Mouse (Mus musculus): ENCODE data around the gene Alkbh4. TPM values are rescaled to one million over a fixed set of nuclear protein-coding genes. Genes with fewer than 3 reads are reported as not detected.
"Not testable (repeated sequence)": the region's sequence is repeated elsewhere in the genome, so short reads cannot be mapped to it uniquely, and the experiment has no call there.

The Alkbh4 gene
- total and polyA plus RNA-seq, 2 experiments: 3.0 to 9.3 TPM

- Histone ChIP-seq H3K27ac (replicated peaks; ENCODE audit: insufficient read depth, low read depth, low read length) (no peak overlapping the region), H3K36me3 (ENCODE audit: control insufficient read depth, insufficient read depth, low read length) (no peaks in the 10 kb centered on the region), H3K27me3 (ENCODE audit: control insufficient read depth, insufficient read depth, low read length) (no peaks in the 10 kb centered on the region), H3K79me2 (ENCODE audit: control insufficient read depth, insufficient read depth, low read length) (no peaks in the 10 kb centered on the region), H3K9ac (ENCODE audit: low read depth, low read length) (no peak overlapping the region), H3K4me1 (ENCODE audit: control insufficient read depth, insufficient read depth, low read length) (no peaks in the 10 kb centered on the region), H3K4me3 (ENCODE audit: insufficient read depth, low read depth, low read length) (no peak overlapping the region)
- DNase-seq (ENCODE audit: extremely low read depth, low read depth, low spot score): no peak
- no peak for TF ChIP-seq POLR2A (IDR thresholded peaks at IDR 0.05; ENCODE audit: extremely low read depth, insufficient read depth, low read length)
- no peak for TF ChIP-seq CTCF (IDR thresholded peaks at IDR 0.05; ENCODE audit: low read depth, low read length)
- 100% methylated on average over 1 of the region's 1 CpGs for WGBS
Observed at GRCm38 (mm10) chr5:136146936-136147335, 11.0 kb downstream of the Alkbh4 start.

DNA sequence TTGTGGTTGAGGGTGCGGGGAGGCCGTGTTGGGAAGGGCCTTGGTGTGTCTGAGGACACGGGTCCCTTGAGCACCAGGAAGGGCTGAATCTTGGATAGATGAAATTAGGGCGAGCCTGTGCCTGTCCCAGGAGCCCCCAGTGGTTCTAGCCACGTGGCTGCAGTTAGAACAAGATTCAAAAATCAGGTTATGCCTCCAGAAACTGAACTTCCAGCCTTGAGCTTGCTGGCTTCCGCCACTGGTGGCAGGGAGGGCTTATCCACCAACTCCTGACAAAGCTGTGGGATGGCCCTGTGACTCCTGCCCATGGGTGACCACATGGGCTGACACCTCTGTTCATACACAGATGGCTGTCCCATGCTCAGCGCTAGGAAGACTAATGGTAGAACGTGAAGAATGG is 11.8 kb downstream of the Alkbh4 start:
- Histone ChIP-seq H3K27me3 (ENCODE audit: control insufficient read depth, insufficient read depth, low read length) (no peaks in the 10 kb centered on the region), H3K27ac (replicated peaks; ENCODE audit: insufficient read depth, low read depth, low read length) (no peak overlapping the region), H3K4me1 (ENCODE audit: control insufficient read depth, insufficient read depth, low read length) (no peaks in the 10 kb centered on the region), H3K4me3 (ENCODE audit: insufficient read depth, low read depth, low read length) (no peak overlapping the region), H3K36me3 (ENCODE audit: control insufficient read depth, insufficient read depth, low read length) (no peaks in the 10 kb centered on the region), H3K9ac (ENCODE audit: low read depth, low read length) (no peak overlapping the region), H3K79me2 (ENCODE audit: control insufficient read depth, insufficient read depth, low read length) (no peaks in the 10 kb centered on the region)
- no peak for DNase-seq (ENCODE audit: extremely low read depth, low read depth, low spot score)
- WGBS: 76% methylated on average over 8 of the region's 8 CpGs
- TF ChIP-seq CTCF (IDR thresholded peaks at IDR 0.05; ENCODE audit: low read depth, low read length): no peak
- TF ChIP-seq POLR2A (IDR thresholded peaks at IDR 0.05; ENCODE audit: extremely low read depth, insufficient read depth, low read length): no peak

DNA sequence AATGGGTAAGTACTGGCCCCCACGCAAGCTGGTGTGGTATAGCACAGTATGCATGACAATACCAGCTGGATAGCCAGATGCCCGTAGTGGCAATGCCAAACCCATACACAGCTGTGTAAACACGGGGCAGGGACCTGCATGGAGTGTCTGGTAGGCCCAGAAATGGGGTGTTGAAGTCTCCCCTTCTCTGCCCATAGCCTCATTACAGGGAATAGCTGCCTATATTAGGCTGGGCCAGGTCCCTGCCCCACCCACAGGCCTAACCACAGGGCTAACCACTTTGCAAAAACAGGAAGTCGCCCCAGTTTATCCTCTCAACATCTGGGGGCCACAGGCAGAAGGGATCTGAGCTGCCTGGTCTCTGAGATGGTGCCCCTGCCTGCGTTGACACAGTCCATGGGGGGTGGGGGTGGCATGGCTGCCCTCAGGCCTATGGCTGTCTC is 13.2 kb downstream of the Alkbh4 start:
- H3K36me3 ChIP-seq (ENCODE audit: control insufficient read depth, insufficient read depth, low read length); DNase-seq (ENCODE audit: extremely low read depth, low read depth, low spot score); H3K4me3 ChIP-seq (ENCODE audit: insufficient read depth, low read depth, low read length); H3K79me2 ChIP-seq (ENCODE audit: control insufficient read depth, insufficient read depth, low read length); H3K27me3 ChIP-seq (ENCODE audit: control insufficient read depth, insufficient read depth, low read length); H3K9ac ChIP-seq (ENCODE audit: low read depth, low read length); H3K4me1 ChIP-seq (ENCODE audit: control insufficient read depth, insufficient read depth, low read length); H3K27ac ChIP-seq (replicated peaks; ENCODE audit: insufficient read depth, low read depth, low read length): not testable (repeated sequence)
- 71% methylated on average over 5 of the region's 5 CpGs for WGBS

DNA sequence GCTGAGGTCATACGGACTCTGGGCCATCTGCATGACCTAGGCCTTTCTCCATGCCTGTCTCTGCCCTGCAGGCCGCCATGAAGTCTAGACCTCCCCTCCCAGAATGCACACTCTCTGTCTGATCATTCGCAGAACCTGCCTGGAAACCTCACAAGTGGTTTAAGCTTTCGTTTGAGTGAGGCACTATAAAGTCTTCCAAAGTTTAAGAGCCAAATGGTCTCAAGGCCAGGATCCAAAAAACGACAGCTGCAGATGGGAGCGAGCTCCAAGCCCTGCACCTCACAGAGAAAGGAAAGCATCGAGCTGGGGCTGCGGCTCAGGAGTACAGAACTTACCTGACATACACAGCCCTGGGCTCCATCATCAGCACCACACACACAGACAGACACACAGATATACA is 16.4 kb downstream of the Alkbh4 start:
- Histone ChIP-seq H3K4me3 (ENCODE audit: insufficient read depth, low read depth, low read length) (no peak overlapping the region), H3K79me2 (ENCODE audit: control insufficient read depth, insufficient read depth, low read length) (no peaks in the 10 kb centered on the region), H3K27ac (replicated peaks; ENCODE audit: insufficient read depth, low read depth, low read length) (no peak overlapping the region), H3K4me1 (ENCODE audit: control insufficient read depth, insufficient read depth, low read length) (no peaks in the 10 kb centered on the region), H3K27me3 (ENCODE audit: control insufficient read depth, insufficient read depth, low read length) (no peaks in the 10 kb centered on the region), H3K36me3 (ENCODE audit: control insufficient read depth, insufficient read depth, low read length) (no peaks in the 10 kb centered on the region), H3K9ac (ENCODE audit: low read depth, low read length) (no peak overlapping the region)
- WGBS: 84% methylated on average over 8 of the region's 8 CpGs
- no peak for DNase-seq (ENCODE audit: extremely low read depth, low read depth, low spot score)
- TF ChIP-seq CTCF (IDR thresholded peaks at IDR 0.05; ENCODE audit: low read depth, low read length): no peak
- TF ChIP-seq POLR2A (IDR thresholded peaks at IDR 0.05; ENCODE audit: extremely low read depth, insufficient read depth, low read length): no peak

DNA sequence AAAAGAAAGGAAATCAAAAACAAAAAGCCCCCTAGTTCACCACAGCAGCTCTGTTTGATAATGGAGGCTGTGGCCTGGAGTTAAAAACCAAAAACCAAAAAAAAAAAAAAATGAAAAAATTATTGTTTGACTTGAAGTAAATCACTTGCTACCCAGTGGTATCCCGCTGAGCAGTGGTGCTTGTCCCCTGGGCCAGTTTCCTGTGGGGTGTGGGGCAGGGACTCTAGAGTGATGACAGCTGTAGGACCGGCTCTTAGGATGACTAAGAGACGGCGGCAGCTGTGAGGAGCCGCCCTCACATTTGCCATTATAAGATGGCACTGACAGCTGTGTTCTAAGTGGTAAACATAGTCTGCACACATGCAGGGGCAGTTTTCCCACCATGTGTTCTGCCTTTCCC is 19.5 kb downstream of the Alkbh4 start:
- Histone ChIP-seq H3K4me1 (ENCODE audit: control insufficient read depth, insufficient read depth, low read length) (no peaks in the 10 kb centered on the region), H3K27ac (replicated peaks; ENCODE audit: insufficient read depth, low read depth, low read length) (no peak overlapping the region), H3K4me3 (ENCODE audit: insufficient read depth, low read depth, low read length) (no peak overlapping the region), H3K27me3 (ENCODE audit: control insufficient read depth, insufficient read depth, low read length) (no peaks in the 10 kb centered on the region), H3K36me3 (ENCODE audit: control insufficient read depth, insufficient read depth, low read length) (no peaks in the 10 kb centered on the region), H3K9ac (ENCODE audit: low read depth, low read length) (no peak overlapping the region), H3K79me2 (ENCODE audit: control insufficient read depth, insufficient read depth, low read length) (no peaks in the 10 kb centered on the region)
- DNase-seq (ENCODE audit: extremely low read depth, low read depth, low spot score): no peak
- no peak for TF ChIP-seq POLR2A (IDR thresholded peaks at IDR 0.05; ENCODE audit: extremely low read depth, insufficient read depth, low read length)
- TF ChIP-seq CTCF (IDR thresholded peaks at IDR 0.05; ENCODE audit: low read depth, low read length): no peak
- WGBS: 95% methylated on average over 5 of the region's 5 CpGs

GRCm38 (mm10) chr5:136160084-136160483 is 24.1 kb downstream of the Alkbh4 start:
- H3K27ac ChIP-seq (replicated peaks; ENCODE audit: insufficient read depth, low read depth, low read length); H3K4me1 ChIP-seq (ENCODE audit: control insufficient read depth, insufficient read depth, low read length); DNase-seq (ENCODE audit: extremely low read depth, low read depth, low spot score); H3K79me2 ChIP-seq (ENCODE audit: control insufficient read depth, insufficient read depth, low read length); H3K4me3 ChIP-seq (ENCODE audit: insufficient read depth, low read depth, low read length); H3K9ac ChIP-seq (ENCODE audit: low read depth, low read length); H3K36me3 ChIP-seq (ENCODE audit: control insufficient read depth, insufficient read depth, low read length); H3K27me3 ChIP-seq (ENCODE audit: control insufficient read depth, insufficient read depth, low read length): not testable (repeated sequence)
- 90% methylated on average over 11 of the region's 12 CpGs for WGBS
